Mouse (Mus musculus) spleen, adult 2 months (tissue): ENCODE measurements around the gene Ttc26.

Experiments
- CTCF ChIP-seq: fragments of 200-500 bp; IDR thresholded peaks from 2 replicates; pipeline ENCODE4 v1.5.1; 2011; ENCODE audit warnings: mild to moderate bottlenecking, inconsistent platforms; ENCODE audit not compliant: insufficient read depth, insufficient read length, insufficient replicate concordance; ENCODE audit errors: extremely low read depth
- POLR2A ChIP-seq: fragments of 200-500 bp; IDR thresholded peaks from 2 replicates; pipeline ENCODE4 v1.6.1; 2011; ENCODE audit warnings: low read depth, low read length, inconsistent platforms

DNA sequence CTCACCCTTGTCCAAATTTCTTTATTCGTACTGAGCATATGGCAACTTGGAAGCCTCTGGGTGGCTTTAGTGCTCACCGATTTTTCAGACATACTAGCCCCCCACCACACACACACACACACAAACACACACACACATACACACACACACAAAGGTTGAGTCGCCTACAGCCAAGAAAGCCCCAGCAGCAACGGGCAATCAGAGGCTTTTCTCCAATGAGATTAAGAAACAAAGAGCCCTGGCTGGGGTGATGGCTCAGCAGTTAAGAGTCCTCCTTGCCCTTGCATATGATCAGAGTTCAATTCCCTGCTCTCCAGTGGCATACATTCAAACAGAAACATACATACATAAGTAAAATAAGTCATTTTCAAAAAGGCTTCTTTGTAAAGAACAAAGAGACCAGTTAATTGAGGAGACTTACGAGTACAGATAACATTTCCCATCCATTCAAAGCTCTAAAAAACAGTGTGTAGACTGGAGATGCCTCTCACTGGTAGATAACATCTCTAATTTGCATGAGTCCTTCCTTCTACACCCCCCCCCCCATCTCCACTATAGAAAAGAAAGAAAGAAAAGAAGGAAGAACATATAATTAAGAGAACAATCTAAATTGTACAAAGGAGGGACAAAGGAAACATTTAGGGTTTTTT lies 23.5 kb upstream of the Ttc26 start:
- TF ChIP-seq CTCF: no peak
- TF ChIP-seq POLR2A: no peak
